ENCODE assay signal across 10 mouse cellular contexts in the genomic region with DNA sequence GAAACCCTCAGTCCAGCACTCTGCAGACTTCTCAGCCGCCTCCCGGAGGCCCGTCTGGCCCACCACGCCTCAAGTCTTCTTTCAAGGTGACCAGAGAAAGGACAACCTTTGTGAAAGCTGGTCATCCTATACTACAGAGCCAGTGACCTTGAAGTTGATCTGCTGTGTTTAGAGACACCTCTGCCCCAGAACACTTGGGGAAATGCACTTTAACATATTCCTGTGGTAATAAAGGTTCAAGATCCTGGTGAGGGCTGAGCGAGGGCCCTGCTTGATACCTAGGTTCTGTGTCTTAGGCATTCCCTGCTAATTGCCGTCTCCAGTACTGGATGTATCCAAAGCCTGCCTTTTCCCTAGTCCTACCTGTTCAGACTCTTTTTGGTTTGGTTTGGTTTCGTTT. TPM values are rescaled to one million over a fixed set of nuclear protein-coding genes. Genes with fewer than 3 reads are reported as not detected.
DNase-seq lines count a peak whose midpoint lies in the region; ATAC-seq and TF ChIP-seq lines count a peak whose summit lies in the region.
"Had no signal": no experiment of that assay in that cellular context is flagged by ENCODE, and none has a peak within 500 bp of the region (broad histone marks: within the 10 kb centered on the region; RNA-seq: fewer than 3 reads in every experiment).

No protein-coding gene starts in this region.

- H3K27me3 ChIP-seq in lung, embryonic 15.5 days, result no peaks in the 10 kb centered on the region
- H3K27me3 ChIP-seq in hindbrain, embryonic 13.5 days, result no peaks in the 10 kb centered on the region
- no peaks in the 10 kb centered on the region for H3K27me3 ChIP-seq in small intestine, adult 2 months (ENCODE audit: control insufficient read depth, insufficient read depth, low read length)

- intact Hi-C loops in heart, postnatal 14 days (cut with DNase I), result no loop called here
- intact Hi-C loops in left cerebral cortex, adult 2 months (cut with DNase I), result loop anchor here (5.0 kb wide), 1 partner anchor 196 kb away; no protein-coding TSS in a partner anchor

- TF ChIP-seq POLR2A in small intestine, adult 2 months (IDR thresholded peaks at IDR 0.05; ENCODE audit: low read depth, low read length), result no peak

- H3K4me2 ChIP-seq in lung, embryonic 15.5 days, result peak overlapping the region; percentile 42
- H3K4me2 ChIP-seq in hindbrain, embryonic 13.5 days, result no peak overlapping the region

- DNase-seq in heart, adult 11 months, result peak; percentile 80
- DNase-seq in heart, postnatal 14 days, result no peak
- DNase-seq in lung, postnatal 36 days, result no peak
- DNase-seq in left cerebral cortex, adult 2 months (ENCODE audit: extremely low spot score in 1 of 2, low spot score in 2 of 2), result no peak
- no peak for DNase-seq in ovary, postnatal 36 days (ENCODE audit: low spot score)
- DNase-seq: kidney, adult 11 months had no signal

- WGBS in lung, embryonic 15.5 days, result 62% methylated on average over 7 of the region's 7 CpGs
- WGBS in hindbrain, embryonic 13.5 days, result 62% methylated on average over 7 of the region's 7 CpGs
- 72% methylated on average over 7 of the region's 7 CpGs for WGBS in small intestine, adult 2 months

- peaks cover 92% of the 10 kb centered on the region for H3K4me1 ChIP-seq in lung, embryonic 15.5 days
- peaks cover 95% of the 10 kb centered on the region for H3K4me1 ChIP-seq in hindbrain, embryonic 13.5 days (replicated peaks)
- H3K4me1 ChIP-seq in small intestine, adult 2 months (ENCODE audit: control insufficient read depth, insufficient read depth, insufficient read length, low read length), result peaks cover 43% of the 10 kb centered on the region

- peak overlapping the region; percentile 94 for H3K27ac ChIP-seq in lung, embryonic 15.5 days
- H3K27ac ChIP-seq in hindbrain, embryonic 13.5 days, result peak overlapping the region; percentile 67
- 0 out of 2 replicates have a peak overlapping the region, but pooled peaks have one; percentile 60 for H3K27ac ChIP-seq in small intestine, adult 2 months (ENCODE audit: insufficient read depth, low read depth, low read length)
- no peak overlapping the region for H3K27ac ChIP-seq in left cerebral cortex, adult 2 months

- no peak for TF ChIP-seq CTCF in small intestine, adult 2 months (IDR thresholded peaks at IDR 0.05; ENCODE audit: extremely low read depth, insufficient read length, insufficient replicate concordance, low read depth, low read length)
- TF ChIP-seq CTCF in left cerebral cortex, adult 2 months (IDR thresholded peaks at IDR 0.05), result no peak

- H3K9me3 ChIP-seq in lung, embryonic 15.5 days, result no peaks in the 10 kb centered on the region
- H3K9me3 ChIP-seq in hindbrain, embryonic 13.5 days, result no peaks in the 10 kb centered on the region

- no peak overlapping the region for H3K4me3 ChIP-seq in lung, embryonic 15.5 days
- H3K4me3 ChIP-seq in hindbrain, embryonic 13.5 days, result no peak overlapping the region
- no peak overlapping the region for H3K4me3 ChIP-seq in small intestine, adult 2 months (ENCODE audit: low read depth, low read length)
- no peak overlapping the region for H3K4me3 ChIP-seq in left cerebral cortex, adult 2 months

- ATAC-seq in lung, embryonic 15.5 days (ENCODE audit: borderline replicate concordance, extremely low read depth, low FRiP score, low TSS enrichment), result no peak
- no peak for ATAC-seq in hindbrain, embryonic 13.5 days (ENCODE audit: low FRiP score)

- H3K9ac ChIP-seq in lung, embryonic 15.5 days, result 0 out of 2 replicates have a peak overlapping the region, but pooled peaks have one; percentile 18
- 0 out of 2 replicates have a peak overlapping the region, but pooled peaks have one; percentile 29 for H3K9ac ChIP-seq in hindbrain, embryonic 13.5 days

- 0 out of 2 replicates have a peak, but pooled peaks cover under 1% of the 10 kb centered on the region for H3K36me3 ChIP-seq in lung, embryonic 15.5 days
- no peaks in the 10 kb centered on the region for H3K36me3 ChIP-seq in hindbrain, embryonic 13.5 days
- H3K36me3 ChIP-seq in small intestine, adult 2 months (ENCODE audit: control insufficient read depth, insufficient read depth, low read length), result no peaks in the 10 kb centered on the region

RNA-seq across cellular contexts. Expression of a gene that starts 1.1 kb away (rescaled TPM):
- 10 to 100 TPM; 17.9 to 21.6 TPM for total RNA-seq in heart, postnatal 14 days (2021)
- 36.5 and 38.4 TPM in 2 replicates for polyA plus RNA-seq in lung, embryonic 15.5 days (2015; fragmentation: Nextera tagmentation; extraction: Ambion mirVana)
- 17.1 and 20.3 TPM in 2 replicates for polyA plus RNA-seq in hindbrain, embryonic 13.5 days (2015; fragmentation: Nextera tagmentation; extraction: Ambion mirVana)
- 25.3 and 56.3 TPM in 2 replicates for polyA plus RNA-seq in small intestine, adult 2 months (2012; rRNA removed)
- 10 to 100 TPM; 14.0 to 18.7 TPM for total RNA-seq in left cerebral cortex, adult 2 months (2021)

RNA-seq across cellular contexts. Expression of a gene that starts 19.0 kb away (rescaled TPM):
- 1 to 10 TPM in 1 of 2 experiments, under 1 TPM in 1; 0.72 to 2.2 TPM for total RNA-seq in heart, postnatal 14 days (2021)
- 41.3 and 42.5 TPM in 2 replicates for polyA plus RNA-seq in lung, embryonic 15.5 days (2015; fragmentation: Nextera tagmentation; extraction: Ambion mirVana)
- polyA plus RNA-seq in hindbrain, embryonic 13.5 days (2015; fragmentation: Nextera tagmentation; extraction: Ambion mirVana), result 5.9 and 6.0 TPM in 2 replicates
- polyA plus RNA-seq in small intestine, adult 2 months (2012; rRNA removed), result 0.37 and 0.65 TPM in 2 replicates
- under 1 TPM; 0.35 to 0.36 TPM for total RNA-seq in left cerebral cortex, adult 2 months (2021)

RNA-seq across cellular contexts. Expression of a gene that starts 56.3 kb away (rescaled TPM):
- 1 to 10 TPM; 1.5 to 2.0 TPM for total RNA-seq in heart, postnatal 14 days (2021)
- 0.20 and 0.61 TPM in 2 replicates for polyA plus RNA-seq in lung, embryonic 15.5 days (2015; fragmentation: Nextera tagmentation; extraction: Ambion mirVana)
- polyA plus RNA-seq in hindbrain, embryonic 13.5 days (2015; fragmentation: Nextera tagmentation; extraction: Ambion mirVana), result 1.5 and 1.6 TPM in 2 replicates
- polyA plus RNA-seq in small intestine, adult 2 months (2012; rRNA removed), result 3.6 and 5.8 TPM in 2 replicates
- total RNA-seq in left cerebral cortex, adult 2 months (2021), result 1 to 10 TPM; 1.4 to 3.2 TPM
- total RNA-seq: megakaryocyte, adult 5-6 weeks had no signal
